Mouse (Mus musculus): Measurements from ENCODE around the gene Lrpprc. TPM values are rescaled to one million over a fixed set of nuclear protein-coding genes. Genes with fewer than 3 reads are reported as not detected.

Lrpprc gene
- polyA plus RNA-seq, 1 experiment from 2014 or later = 68.2 TPM

GRCm38 (mm10) chr17:84709403-84709851 is 81.2 kb downstream of the Lrpprc start:
- H3K27me3 ChIP-seq (replicated peaks) = no peaks in the 10 kb centered on the region
- no peak overlapping the region for H3K4me3 ChIP-seq
- no peaks in the 10 kb centered on the region for H3K4me1 ChIP-seq
- no peak overlapping the region for H3K27ac ChIP-seq
- no peaks in the 10 kb centered on the region for H3K9me3 ChIP-seq (replicated peaks)
- peaks cover 87% of the 10 kb centered on the region for H3K36me3 ChIP-seq
- H3K9ac ChIP-seq = no peak overlapping the region
- H3K4me2 ChIP-seq = no peak overlapping the region
- WGBS (ENCODE audit: insufficient replicate concordance) = 86% methylated on average over 17 of the region's 17 CpGs
- ATAC-seq = no peak

- no peak overlapping the region for H3K4me3 ChIP-seq
- WGBS (ENCODE audit: insufficient replicate concordance) = 82% methylated on average over 7 of the region's 7 CpGs
- H3K36me3 ChIP-seq = peaks cover 90% of the 10 kb centered on the region
- H3K4me2 ChIP-seq = no peak overlapping the region
- no peaks in the 10 kb centered on the region for H3K4me1 ChIP-seq
- H3K9me3 ChIP-seq (replicated peaks) = no peaks in the 10 kb centered on the region
- H3K9ac ChIP-seq = no peak overlapping the region
- H3K27me3 ChIP-seq (replicated peaks) = no peaks in the 10 kb centered on the region
- no peak overlapping the region for H3K27ac ChIP-seq
- ATAC-seq = no peak
Observed at GRCm38 (mm10) chr17:84708818-84709217, 81.8 kb downstream of the Lrpprc start.

- H3K4me2 ChIP-seq = no peak overlapping the region
- H3K4me3 ChIP-seq = no peak overlapping the region
- H3K9me3 ChIP-seq (replicated peaks) = no peaks in the 10 kb centered on the region
- H3K27ac ChIP-seq = no peak overlapping the region
- no peaks in the 10 kb centered on the region for H3K4me1 ChIP-seq
- H3K9ac ChIP-seq = no peak overlapping the region
- 62% methylated on average over 4 of the region's 4 CpGs for WGBS (ENCODE audit: insufficient replicate concordance)
- H3K36me3 ChIP-seq = peaks cover 82% of the 10 kb centered on the region
- ATAC-seq = no peak
- no peaks in the 10 kb centered on the region for H3K27me3 ChIP-seq (replicated peaks)
Observed at GRCm38 (mm10) chr17:84707407-84707806, 83.2 kb downstream of the Lrpprc start.

GRCm38 (mm10) chr17:84698727-84699126 is 91.9 kb downstream of the Lrpprc start:
- 29% methylated on average over 5 of the region's 5 CpGs for WGBS (ENCODE audit: insufficient replicate concordance)
- H3K27ac ChIP-seq = no peak overlapping the region
- no peak overlapping the region for H3K9ac ChIP-seq
- ATAC-seq = no peak
- no peaks in the 10 kb centered on the region; the same call in 1 of the 2 replicates for H3K4me1 ChIP-seq
- no peak overlapping the region for H3K4me3 ChIP-seq
- peaks cover 5% of the 10 kb centered on the region for H3K36me3 ChIP-seq
- no peaks in the 10 kb centered on the region for H3K9me3 ChIP-seq (replicated peaks)
- no peak overlapping the region for H3K4me2 ChIP-seq
- peaks cover 9% of the 10 kb centered on the region; the same call in 1 of the 2 replicates for H3K27me3 ChIP-seq (replicated peaks)

- ATAC-seq = no peak
- no peaks in the 10 kb centered on the region for H3K9me3 ChIP-seq (replicated peaks)
- no peak overlapping the region for H3K4me3 ChIP-seq
- H3K4me2 ChIP-seq = no peak overlapping the region
- no peak overlapping the region for H3K27ac ChIP-seq
- no peak overlapping the region for H3K9ac ChIP-seq
- H3K27me3 ChIP-seq (replicated peaks) = peaks cover 25% of the 10 kb centered on the region; the same call in 1 of the 2 replicates
- peaks cover 4% of the 10 kb centered on the region; the same call in 1 of the 2 replicates for H3K4me1 ChIP-seq
- no peaks in the 10 kb centered on the region for H3K36me3 ChIP-seq
- 65% methylated on average over 6 of the region's 6 CpGs for WGBS (ENCODE audit: insufficient replicate concordance)
Observed at GRCm38 (mm10) chr17:84696537-84696936, 94.1 kb downstream of the Lrpprc start.

GRCm38 (mm10) chr17:84693741-84694140 is 96.8 kb downstream of the Lrpprc start:
- Histone ChIP-seq H3K4me2 (no peak overlapping the region), H3K9ac (no peak overlapping the region), H3K36me3 (no peaks in the 10 kb centered on the region), H3K27me3 (replicated peaks) (peaks cover 28% of the 10 kb centered on the region; the same call in 1 of the 2 replicates), H3K4me3 (no peak overlapping the region), H3K27ac (no peak overlapping the region), H3K4me1 (0 out of 2 replicates have a peak, but pooled peaks cover 8% of the 10 kb centered on the region), H3K9me3 (replicated peaks) (no peaks in the 10 kb centered on the region)
- 46% methylated on average over 2 of the region's 2 CpGs for WGBS (ENCODE audit: insufficient replicate concordance)
- no peak for ATAC-seq

- H3K9me3 ChIP-seq (replicated peaks) = no peaks in the 10 kb centered on the region
- no peak overlapping the region for H3K4me3 ChIP-seq
- ATAC-seq = no peak
- H3K4me2 ChIP-seq = no peak overlapping the region
- H3K4me1 ChIP-seq = 0 out of 2 replicates have a peak, but pooled peaks cover 8% of the 10 kb centered on the region
- 77% methylated on average over 5 of the region's 5 CpGs for WGBS (ENCODE audit: insufficient replicate concordance)
- no peaks in the 10 kb centered on the region for H3K36me3 ChIP-seq
- H3K27ac ChIP-seq = no peak overlapping the region
- peaks cover 19% of the 10 kb centered on the region; the same call in 1 of the 2 replicates for H3K27me3 ChIP-seq (replicated peaks)
- no peak overlapping the region for H3K9ac ChIP-seq
Observed at GRCm38 (mm10) chr17:84690111-84690510, 100.5 kb downstream of the Lrpprc start.

GRCm38 (mm10) chr17:84689316-84689715 is 101.3 kb downstream of the Lrpprc start:
- peak; percentile 40 for ATAC-seq
- Histone ChIP-seq H3K4me1 (0 out of 2 replicates have a peak, but pooled peaks cover 8% of the 10 kb centered on the region), H3K27ac (no peak overlapping the region), H3K27me3 (replicated peaks) (peaks cover 19% of the 10 kb centered on the region; the same call in 1 of the 2 replicates), H3K9ac (no peak overlapping the region), H3K9me3 (replicated peaks) (no peaks in the 10 kb centered on the region), H3K4me2 (no peak overlapping the region), H3K36me3 (no peaks in the 10 kb centered on the region), H3K4me3 (no peak overlapping the region)
- WGBS (ENCODE audit: insufficient replicate concordance) = 63% methylated on average over 5 of the region's 5 CpGs

GRCm38 (mm10) chr17:84688834-84689233 is 101.8 kb downstream of the Lrpprc start:
- Histone ChIP-seq H3K4me1 (0 out of 2 replicates have a peak, but pooled peaks cover 8% of the 10 kb centered on the region), H3K4me2 (no peak overlapping the region), H3K4me3 (no peak overlapping the region), H3K27me3 (replicated peaks) (peaks cover 19% of the 10 kb centered on the region; the same call in 1 of the 2 replicates), H3K36me3 (no peaks in the 10 kb centered on the region), H3K27ac (no peak overlapping the region), H3K9me3 (replicated peaks) (no peaks in the 10 kb centered on the region), H3K9ac (no peak overlapping the region)
- no peak for ATAC-seq
- WGBS (ENCODE audit: insufficient replicate concordance) = 44% methylated on average over 11 of the region's 11 CpGs

GRCm38 (mm10) chr17:84687994-84688393 is 102.6 kb downstream of the Lrpprc start:
- ATAC-seq = no peak
- WGBS (ENCODE audit: insufficient replicate concordance) = 72% methylated on average over 5 of the region's 5 CpGs
- Histone ChIP-seq H3K27ac (no peak overlapping the region), H3K27me3 (replicated peaks) (peaks cover 17% of the 10 kb centered on the region; the same call in 1 of the 2 replicates), H3K9ac (no peak overlapping the region), H3K4me1 (0 out of 2 replicates have a peak, but pooled peaks cover 8% of the 10 kb centered on the region), H3K4me3 (no peak overlapping the region), H3K4me2 (no peak overlapping the region), H3K36me3 (no peaks in the 10 kb centered on the region), H3K9me3 (replicated peaks) (no peaks in the 10 kb centered on the region)

GRCm38 (mm10) chr17:84685286-84685685 is 105.3 kb downstream of the Lrpprc start:
- Histone ChIP-seq H3K27me3 (replicated peaks) (no peaks in the 10 kb centered on the region), H3K4me2 (no peak overlapping the region), H3K9me3 (replicated peaks) (no peaks in the 10 kb centered on the region), H3K9ac (no peak overlapping the region), H3K4me1 (0 out of 2 replicates have a peak, but pooled peaks cover 3% of the 10 kb centered on the region), H3K4me3 (no peak overlapping the region), H3K36me3 (no peaks in the 10 kb centered on the region), H3K27ac (no peak overlapping the region)
- 69% methylated on average over 4 of the region's 4 CpGs for WGBS (ENCODE audit: insufficient replicate concordance)
- ATAC-seq = no peak

GRCm38 (mm10) chr17:84684284-84684683 is 106.3 kb downstream of the Lrpprc start:
- Histone ChIP-seq H3K27me3 (replicated peaks) (no peaks in the 10 kb centered on the region), H3K4me2 (no peak overlapping the region), H3K4me3 (no peak overlapping the region), H3K4me1 (no peaks in the 10 kb centered on the region), H3K9me3 (replicated peaks) (no peaks in the 10 kb centered on the region), H3K9ac (no peak overlapping the region), H3K36me3 (no peaks in the 10 kb centered on the region), H3K27ac (no peak overlapping the region)
- ATAC-seq = no peak
- 16% methylated on average over 6 of the region's 6 CpGs for WGBS (ENCODE audit: insufficient replicate concordance)

All from liver, embryonic 12.5 days (tissue).